Mouse (Mus musculus): ENCODE measurements around the gene Mcm5. TPM values are rescaled to one million over a fixed set of nuclear protein-coding genes. Genes with fewer than 3 reads are reported as not detected.

The Mcm5 gene
- total and polyA plus RNA-seq, 3 experiments: 397 to 459 TPM; not detected in 1

DNA sequence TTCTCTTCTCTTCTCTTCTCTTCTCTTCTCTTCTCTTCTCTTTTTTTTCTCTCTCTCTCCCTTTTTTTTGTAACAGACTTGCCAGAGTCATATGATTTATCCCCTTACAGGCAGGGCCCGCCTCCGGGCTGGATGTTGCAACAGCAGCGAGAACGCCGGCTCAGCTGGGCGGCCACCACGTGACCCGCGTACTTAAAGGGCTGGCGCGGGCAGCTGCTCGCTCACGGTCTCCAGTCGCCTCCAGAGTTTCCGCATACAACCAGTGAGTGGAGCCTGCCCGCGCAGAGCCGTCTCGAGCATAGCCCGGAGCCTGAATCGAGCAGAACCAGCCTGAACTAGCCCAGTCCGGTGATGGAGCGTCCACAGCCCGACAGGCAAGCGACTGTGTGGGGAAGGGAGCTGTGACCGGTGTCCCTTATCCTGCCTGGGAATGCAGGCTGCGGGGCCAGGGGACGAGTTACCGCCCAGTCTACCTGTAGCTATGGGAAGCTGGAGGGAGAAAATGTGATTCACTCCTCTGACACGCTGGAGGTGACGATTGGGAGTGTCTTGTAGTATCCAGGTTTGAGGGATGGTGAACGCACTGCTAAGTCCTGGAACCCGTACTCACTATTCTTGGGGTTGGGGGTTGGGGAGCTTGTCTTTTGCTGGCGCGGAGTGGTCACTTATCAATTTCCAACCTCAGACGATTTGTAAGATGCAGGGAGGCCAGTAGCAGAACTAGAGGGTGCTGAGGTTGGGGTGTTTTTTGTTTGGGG, 15.8 kb upstream of the Mcm5 start, which contains the start of gene Hmox1 (continued):
- TF ChIP-seq MXI1 (IDR thresholded peaks at IDR 0.05; ENCODE audit: low read depth, low read length): peak; percentile 89
- peak; percentile 97 for TF ChIP-seq SIN3A (IDR thresholded peaks at IDR 0.05; ENCODE audit: low read length)

- H3K9ac ChIP-seq (ENCODE audit: control insufficient read depth, low read depth, low read length, poor library complexity, severe bottlenecking): no peak overlapping the region
- no peak overlapping the region for H3K4me3 ChIP-seq (ENCODE audit: control insufficient read depth in 1 of 2, insufficient read depth in 1 of 2, low read depth in 2 of 2, low read length in 2 of 2)
- no peaks in the 10 kb centered on the region for H3K9me3 ChIP-seq (replicated peaks; ENCODE audit: insufficient read depth, low read length)
Observed at GRCm38 (mm10) chr8:75102956-75103355, 6.4 kb upstream of the Mcm5 start.

GRCm38 (mm10) chr8:75103376-75103878, 5.9 kb upstream of the Mcm5 start:
- Histone ChIP-seq H3K4me1 (ENCODE audit: control insufficient read depth in 1 of 2, insufficient read depth in 2 of 2, low read length in 2 of 2) (no peaks in the 10 kb centered on the region; a peak in 1 of 4 replicates), H3K9me3 (replicated peaks; ENCODE audit: insufficient read depth, low read length) (no peaks in the 10 kb centered on the region), H3K36me3 (ENCODE audit: control insufficient read depth in 1 of 2, insufficient read depth in 2 of 2, low read length in 2 of 2) (peaks cover 3 to 7% of the 10 kb centered on the region in 2 experiments; a peak in 3 of 4 replicates), H3K27ac (ENCODE audit: control insufficient read depth, low read depth, low read length) (no peak overlapping the region), H3K4me3 (ENCODE audit: control insufficient read depth in 1 of 2, insufficient read depth in 1 of 2, low read depth in 2 of 2, low read length in 2 of 2) (no peak overlapping the region), H3K79me2 (ENCODE audit: control insufficient read depth, insufficient read depth, low read length, poor library complexity) (no peaks in the 10 kb centered on the region), H3K27me3 (ENCODE audit: control insufficient read depth in 1 of 2, insufficient read depth in 2 of 2, low read length in 2 of 2) (no peaks in the 10 kb centered on the region), H3K9ac (ENCODE audit: control insufficient read depth, low read depth, low read length, poor library complexity, severe bottlenecking) (no peak overlapping the region)
- TF ChIP-seq POLR2AphosphoS5 (IDR thresholded peaks at IDR 0.05; ENCODE audit: borderline replicate concordance, low read depth, low read length) (no peak), JUND (IDR thresholded peaks at IDR 0.05; ENCODE audit: low read depth, low read length) (no peak), MEF2A (IDR thresholded peaks at IDR 0.05; ENCODE audit: extremely low read depth, insufficient replicate concordance, low read depth, low read length, poor library complexity, severe bottlenecking) (no peak), NELFE (IDR thresholded peaks at IDR 0.05; ENCODE audit: low read depth, low read length) (no peak), CTCF (IDR thresholded peaks at IDR 0.05 in 2 of 3, conservative IDR thresholded peaks at IDR 0.05 in 1 of 3; ENCODE audit: control insufficient read depth in 1 of 3, insufficient read depth in 1 of 3, low read depth in 2 of 3, low read length in 3 of 3, poor library complexity in 1 of 3, severe bottlenecking in 1 of 3) (no peak), CHD2 (IDR thresholded peaks at IDR 0.05; ENCODE audit: low read length) (no peak), HCFC1 (IDR thresholded peaks at IDR 0.05; ENCODE audit: low read depth, low read length) (no peak), SMC3 (IDR thresholded peaks at IDR 0.05; ENCODE audit: low read depth, low read length) (no peak), GABPA (IDR thresholded peaks at IDR 0.05; ENCODE audit: low read depth, low read length) (no peak), USF2 (IDR thresholded peaks at IDR 0.05; ENCODE audit: borderline replicate concordance in 1 of 2, insufficient read depth in 1 of 2, low read depth in 1 of 2, low read length in 2 of 2) (no peak), MAZ (IDR thresholded peaks at IDR 0.05; ENCODE audit: low read depth, low read length) (no peak), TAL1 (IDR thresholded peaks at IDR 0.05; ENCODE audit: low read length) (no peak), MYC (IDR thresholded peaks at IDR 0.05; ENCODE audit: low read depth, low read length) (no peak), GATA1 (IDR thresholded peaks at IDR 0.05; ENCODE audit: low read depth, low read length) (no peak), POLR2AphosphoS2 (IDR thresholded peaks at IDR 0.05; ENCODE audit: low read length) (no peak), USF1 (IDR thresholded peaks at IDR 0.05; ENCODE audit: low read depth, low read length) (no peak)
- no peak for DNase-seq (ENCODE audit: low read depth, low spot score)

More at GRCm38 (mm10) chr8:75102956-75103355, 6.4 kb upstream of the Mcm5 start:
- TF ChIP-seq TAL1 (IDR thresholded peaks at IDR 0.05; ENCODE audit: low read length) (no peak), GATA1 (IDR thresholded peaks at IDR 0.05; ENCODE audit: low read depth, low read length) (no peak), KAT2A (conservative IDR thresholded peaks at IDR 0.05; ENCODE audit: low read depth, low read length) (no peak), EP300 (IDR thresholded peaks at IDR 0.05; ENCODE audit: low read depth in 1 of 2, low read length in 2 of 2) (no peak), TBP (IDR thresholded peaks at IDR 0.05; ENCODE audit: low read depth, low read length) (no peak), JUND (IDR thresholded peaks at IDR 0.05; ENCODE audit: low read depth, low read length) (no peak), E2F4 (IDR thresholded peaks at IDR 0.05; ENCODE audit: borderline replicate concordance, low read depth, low read length) (no peak), RAD21 (IDR thresholded peaks at IDR 0.05; ENCODE audit: low read depth, low read length) (no peak), POLR2AphosphoS5 (IDR thresholded peaks at IDR 0.05; ENCODE audit: borderline replicate concordance, low read depth, low read length) (no peak), HCFC1 (IDR thresholded peaks at IDR 0.05; ENCODE audit: low read depth, low read length) (no peak), BHLHE40 (IDR thresholded peaks at IDR 0.05; ENCODE audit: borderline replicate concordance, low read depth, low read length) (no peak), ZKSCAN1 (IDR thresholded peaks at IDR 0.05; ENCODE audit: low read depth, low read length) (no peak), SMC3 (IDR thresholded peaks at IDR 0.05; ENCODE audit: low read depth, low read length) (no peak), CTCF (IDR thresholded peaks at IDR 0.05 in 2 of 3, conservative IDR thresholded peaks at IDR 0.05 in 1 of 3; ENCODE audit: control insufficient read depth in 1 of 3, insufficient read depth in 1 of 3, low read depth in 2 of 3, low read length in 3 of 3, poor library complexity in 1 of 3, severe bottlenecking in 1 of 3) (no peak)
- DNase-seq (ENCODE audit: low read depth, low spot score): no peak
- Histone ChIP-seq H3K27ac (ENCODE audit: control insufficient read depth, low read depth, low read length) (no peak overlapping the region), H3K27me3 (ENCODE audit: control insufficient read depth in 1 of 2, insufficient read depth in 2 of 2, low read length in 2 of 2) (no peaks in the 10 kb centered on the region), H3K79me2 (ENCODE audit: control insufficient read depth, insufficient read depth, low read length, poor library complexity) (no peaks in the 10 kb centered on the region), H3K4me1 (ENCODE audit: control insufficient read depth in 1 of 2, insufficient read depth in 2 of 2, low read length in 2 of 2) (no peaks in the 10 kb centered on the region; a peak in 1 of 4 replicates), H3K36me3 (ENCODE audit: control insufficient read depth in 1 of 2, insufficient read depth in 2 of 2, low read length in 2 of 2) (peaks cover 0 to 7% of the 10 kb centered on the region in 2 experiments; a peak in 3 of 4 replicates)

Measured in MEL (cell line).